Mouse (Mus musculus) MEL (cell line): ENCODE measurements around the gene Rasgef1b. TPM values are rescaled to one million over a fixed set of nuclear protein-coding genes. Genes with fewer than 3 reads are reported as not detected.

Experiments used
- DNase-seq: peaks from one replicate; pipeline ENCODE4 v3.0.0; 2011; ENCODE audit warnings: low read depth, low spot score
- H3K27ac ChIP-seq: 2 replicates; pipeline ENCODE4 v1.5.1; 2012; ENCODE audit warnings: low read depth, mild to moderate bottlenecking, control low read depth, low read length, moderate library complexity; ENCODE audit not compliant: control insufficient read depth
- H3K27me3 ChIP-seq, 2 experiments: fragments of 150-350 bp in 1 of 2; sonication (generic) in 1 of 2; 2 replicates each; pipeline ENCODE4 v1.6.1; 2012; ENCODE audit warnings: low read length in 2 of 2, mild to moderate bottlenecking in 2 of 2, improper control_type of control experiment in 1 of 2, moderate library complexity in 1 of 2; ENCODE audit not compliant: insufficient read depth in 2 of 2, control insufficient read depth in 1 of 2
- H3K36me3 ChIP-seq, 2 experiments: 2 replicates each; pipeline ENCODE4 v1.6.1; 2012 to 2014; ENCODE audit warnings: low read length in 2 of 2, improper control_type of control experiment in 1 of 2, inconsistent platforms in 1 of 2, mild to moderate bottlenecking in 1 of 2; ENCODE audit not compliant: insufficient read depth in 2 of 2, control insufficient read depth in 1 of 2
- H3K4me1 ChIP-seq, 2 experiments: fragments of 150-350 bp in 1 of 2; sonication (generic) in 1 of 2; 2 replicates each; pipeline ENCODE4 v1.6.1; 2012; ENCODE audit warnings: low read length in 2 of 2, improper control_type of control experiment in 1 of 2, mild to moderate bottlenecking in 1 of 2; ENCODE audit not compliant: insufficient read depth in 2 of 2, control insufficient read depth in 1 of 2
- H3K4me3 ChIP-seq, 2 experiments: fragments of 150-350 bp in 1 of 2; sonication (generic) in 1 of 2; 2 replicates each; pipeline ENCODE4 v1.5.1; 2012; ENCODE audit warnings: low read depth in 2 of 2, low read length in 2 of 2, mild to moderate bottlenecking in 2 of 2, moderate library complexity in 2 of 2, control low read depth in 1 of 2, improper control_type of control experiment in 1 of 2; ENCODE audit not compliant: control insufficient read depth in 1 of 2, insufficient read depth in 1 of 2
- H3K79me2 ChIP-seq: 2 replicates; pipeline ENCODE4 v1.6.1; 2012; ENCODE audit warnings: mild to moderate bottlenecking, low read length, moderate library complexity; ENCODE audit not compliant: control insufficient read depth, poor library complexity, insufficient read depth
- H3K9ac ChIP-seq: 2 replicates; pipeline ENCODE4 v1.6.1; 2012; ENCODE audit warnings: low read depth, mild to moderate bottlenecking, control low read depth, low read length, moderate library complexity; ENCODE audit not compliant: control insufficient read depth, poor library complexity, severe bottlenecking
- H3K9me3 ChIP-seq: fragments of 150-350 bp; sonication (generic); replicated peaks from 2 replicates; pipeline ENCODE4 v1.6.1; 2012; ENCODE audit warnings: mild to moderate bottlenecking, low read length, improper control_type of control experiment, moderate library complexity; ENCODE audit not compliant: insufficient read depth
- BHLHE40 ChIP-seq: IDR thresholded peaks from 2 replicates; pipeline ENCODE4 v1.6.1; 2012; ENCODE audit warnings: low read depth, mild to moderate bottlenecking, inconsistent platforms, low read length, improper control_type of control experiment, borderline replicate concordance
- CHD1 ChIP-seq: IDR thresholded peaks from 2 replicates; pipeline ENCODE4 v1.6.1; 2012; ENCODE audit warnings: low read depth, mild to moderate bottlenecking, inconsistent platforms, low read length, improper control_type of control experiment
- GABPA ChIP-seq: IDR thresholded peaks from 2 replicates; pipeline ENCODE4 v1.6.1; 2012; ENCODE audit warnings: low read depth, mild to moderate bottlenecking, inconsistent platforms, low read length, improper control_type of control experiment, moderate library complexity
- GATA1 ChIP-seq: IDR thresholded peaks from 2 replicates; pipeline ENCODE4 v1.6.1; 2011; ENCODE audit warnings: low read depth, low read length, improper control_type of control experiment
- HCFC1 ChIP-seq: IDR thresholded peaks from 2 replicates; pipeline ENCODE4 v1.6.1; 2012; ENCODE audit warnings: low read depth, mild to moderate bottlenecking, inconsistent platforms, low read length, improper control_type of control experiment, moderate library complexity
- JUND ChIP-seq: IDR thresholded peaks from 2 replicates; pipeline ENCODE4 v1.6.1; 2011; ENCODE audit warnings: low read depth, mild to moderate bottlenecking, improper control_type of control experiment, low read length
- MAX ChIP-seq: IDR thresholded peaks from 2 replicates; pipeline ENCODE4 v1.6.1; 2011; ENCODE audit warnings: low read length, improper control_type of control experiment
- MEF2A ChIP-seq: IDR thresholded peaks from 2 replicates; pipeline ENCODE4 v1.6.1; 2014; ENCODE audit warnings: low read depth, mild to moderate bottlenecking, inconsistent platforms, low read length, improper control_type of control experiment; ENCODE audit not compliant: poor library complexity, insufficient replicate concordance, severe bottlenecking; ENCODE audit errors: extremely low read depth
- MYC ChIP-seq: IDR thresholded peaks from 2 replicates; pipeline ENCODE4 v1.6.1; 2011; ENCODE audit warnings: low read depth, mild to moderate bottlenecking, low read length, improper control_type of control experiment, moderate library complexity
- NELFE ChIP-seq: IDR thresholded peaks from 2 replicates; pipeline ENCODE4 v1.6.1; 2011; ENCODE audit warnings: low read depth, low read length, improper control_type of control experiment
- NRF1 ChIP-seq: IDR thresholded peaks from 2 replicates; pipeline ENCODE4 v1.6.1; 2014; ENCODE audit warnings: low read depth, mild to moderate bottlenecking, inconsistent platforms, low read length, improper control_type of control experiment, moderate library complexity; ENCODE audit not compliant: poor library complexity, insufficient read depth, severe bottlenecking
- POLR2AphosphoS2 ChIP-seq: IDR thresholded peaks from 2 replicates; pipeline ENCODE4 v1.6.1; 2011; ENCODE audit warnings: low read length, improper control_type of control experiment
- POLR2AphosphoS5 ChIP-seq: IDR thresholded peaks from 2 replicates; pipeline ENCODE4 v1.6.1; 2012; ENCODE audit warnings: low read depth, borderline replicate concordance, mild to moderate bottlenecking, inconsistent platforms, low read length, moderate library complexity, mixed read lengths
- RCOR1 ChIP-seq: IDR thresholded peaks from 2 replicates; pipeline ENCODE4 v1.6.1; 2012; ENCODE audit warnings: low read depth, mild to moderate bottlenecking, inconsistent platforms, low read length, improper control_type of control experiment
- SMC3 ChIP-seq: IDR thresholded peaks from 2 replicates; pipeline ENCODE4 v1.6.1; 2011; ENCODE audit warnings: low read depth, low read length, improper control_type of control experiment
- TBP ChIP-seq: IDR thresholded peaks from 2 replicates; pipeline ENCODE4 v1.8.0; 2011; ENCODE audit warnings: low read depth, low read length, improper control_type of control experiment
- USF1 ChIP-seq: IDR thresholded peaks from 2 replicates; pipeline ENCODE4 v1.6.1; 2014; ENCODE audit warnings: low read depth, mild to moderate bottlenecking, inconsistent platforms, low read length, improper control_type of control experiment, moderate library complexity
- ZKSCAN1 ChIP-seq: IDR thresholded peaks from 2 replicates; pipeline ENCODE4 v1.6.1; 2012; ENCODE audit warnings: low read depth, mild to moderate bottlenecking, inconsistent platforms, low read length, improper control_type of control experiment, moderate library complexity
- polyA plus RNA-seq, 2 experiments: library from polyadenylated mRNA; stranded (reverse) in 1 of 2; unstranded in 1 of 2; fragments of >175 nt in 1 of 2; fragments of >200 nt in 1 of 2; gene quantifications; 2 replicates each; pipeline versions ENCODE4 v1.2.1 to v1.2.4; 2012; ENCODE audit warnings: low replicate concordance in 2 of 2, low read depth in 1 of 2; ENCODE audit not compliant: insufficient read length in 2 of 2, insufficient read depth in 1 of 2, missing spikeins in 1 of 2
- total RNA-seq: library from RNA; depleted of rRNA; stranded (reverse); fragments of 300-350 nt; gene quantifications from 2 replicates; pipeline ENCODE4 v1.2.3, GENCODE M21; 2012

Rasgef1b gene
- total and polyA plus RNA-seq, 3 experiments: not detected

- no peak overlapping the region for H3K9ac ChIP-seq
Observed at GRCm38 (mm10) chr5:99340311-99340989, 388.4 kb downstream of the Rasgef1b start.

GRCm38 (mm10) chr5:99339790-99340189 lies 389.1 kb downstream of the Rasgef1b start:
- Histone ChIP-seq H3K4me3 (no peak overlapping the region), H3K27me3 (no peaks in the 10 kb centered on the region), H3K9ac (no peak overlapping the region), H3K36me3 (no peaks in the 10 kb centered on the region)
- TF ChIP-seq MEF2A: no peak
- no peak for TF ChIP-seq USF1
- TF ChIP-seq POLR2AphosphoS2: no peak
- TF ChIP-seq TBP: no peak
- TF ChIP-seq, all 39 proteins: peak for 0
- H3K4me1 ChIP-seq: no peaks in the 10 kb centered on the region
- no peak overlapping the region for H3K27ac ChIP-seq
- H3K9me3 ChIP-seq: no peaks in the 10 kb centered on the region
- no peaks in the 10 kb centered on the region for H3K79me2 ChIP-seq
- no peak for DNase-seq

More at GRCm38 (mm10) chr5:99340311-99340989, 388.4 kb downstream of the Rasgef1b start:
- Histone ChIP-seq H3K27ac (no peak overlapping the region), H3K27me3 (no peaks in the 10 kb centered on the region), H3K4me3 (no peak overlapping the region), H3K36me3 (no peaks in the 10 kb centered on the region), H3K79me2 (no peaks in the 10 kb centered on the region), H3K4me1 (no peaks in the 10 kb centered on the region), H3K9me3 (no peaks in the 10 kb centered on the region)
- no peak for DNase-seq
- TF ChIP-seq SMC3 (no peak), NELFE (no peak), HCFC1 (no peak), CHD1 (no peak), MAX (no peak)

- DNase-seq: no peak
- Histone ChIP-seq H3K27ac (no peak overlapping the region), H3K36me3 (no peaks in the 10 kb centered on the region), H3K4me3 (no peak overlapping the region), H3K4me1 (no peaks in the 10 kb centered on the region), H3K9ac (no peak overlapping the region), H3K79me2 (no peaks in the 10 kb centered on the region), H3K9me3 (no peaks in the 10 kb centered on the region), H3K27me3 (no peaks in the 10 kb centered on the region)
- TF ChIP-seq JUND (no peak), GABPA (no peak), NRF1 (no peak), POLR2AphosphoS5 (no peak), CHD1 (no peak), ZKSCAN1 (no peak), RCOR1 (no peak), BHLHE40 (no peak), MAX (no peak), USF1 (no peak), MYC (no peak), GATA1 (no peak)
Observed at GRCm38 (mm10) chr5:99338826-99339225, 390.0 kb downstream of the Rasgef1b start.
